Mouse (Mus musculus) cortical plate, adult 2 months (tissue): Measurements from ENCODE around the gene Gucy1b2.

ENCODE experiments used
- CTCF ChIP-seq: fragments of 200-500 bp; IDR thresholded peaks from 2 replicates; pipeline ENCODE4 v1.5.1; 2011; ENCODE audit warnings: mild to moderate bottlenecking, control low read depth, low read length; ENCODE audit not compliant: insufficient read depth; ENCODE audit errors: extremely low read depth
- POLR2A ChIP-seq: fragments of 200-500 bp; IDR thresholded peaks from 2 replicates; pipeline ENCODE4 v1.6.1; 2011; ENCODE audit warnings: mild to moderate bottlenecking, low read length, control low read depth; ENCODE audit not compliant: insufficient read depth; ENCODE audit errors: extremely low read depth

DNA sequence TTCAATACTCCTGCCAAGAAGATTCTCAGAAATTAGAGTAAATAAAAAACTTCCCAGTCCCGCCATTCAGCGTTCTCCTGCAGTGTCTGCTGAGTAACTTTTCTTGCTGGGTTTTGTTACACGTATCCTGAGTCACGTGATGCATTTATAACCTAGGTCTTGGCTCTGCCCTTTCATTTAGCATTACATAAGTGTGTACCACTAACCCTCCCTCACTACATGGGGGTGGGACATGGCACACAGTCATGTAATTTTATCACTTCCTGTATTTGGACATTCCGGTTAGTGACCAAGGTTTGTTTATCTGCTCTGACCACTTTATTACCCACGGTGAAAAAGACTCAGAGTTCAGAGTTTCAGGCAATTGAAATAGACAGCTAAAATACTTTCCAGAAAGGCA lies 85.3 kb downstream of the Gucy1b2 start:
- TF ChIP-seq POLR2A (no peak), CTCF (no peak)
